Mouse (Mus musculus) MEL (cell line): ENCODE measurements around the gene Grap.

Experiments used
- CHD2 ChIP-seq: IDR thresholded peaks from 2 replicates; pipeline ENCODE4 v1.6.1; 2011; ENCODE audit warnings: low read length, improper control_type of control experiment
- CTCF ChIP-seq, 3 experiments: IDR thresholded peaks in 2 of 3; conservative IDR thresholded peaks in 1 of 3; 2 replicates each; pipeline ENCODE4 v1.5.1; 2011 to 2012; ENCODE audit warnings: low read length in 3 of 3, low read depth in 2 of 3, mild to moderate bottlenecking in 2 of 3, improper control_type of control experiment in 1 of 3, inconsistent platforms in 1 of 3, mixed read lengths in 1 of 3, moderate library complexity in 1 of 3; ENCODE audit not compliant: control insufficient read depth in 1 of 3, insufficient read depth in 1 of 3, poor library complexity in 1 of 3, severe bottlenecking in 1 of 3
- E2F4 ChIP-seq: IDR thresholded peaks from 2 replicates; pipeline ENCODE4 v1.6.1; 2011; ENCODE audit warnings: low read depth, low read length, improper control_type of control experiment, borderline replicate concordance
- ELF1 ChIP-seq: IDR thresholded peaks from 2 replicates; pipeline ENCODE4 v1.6.1; 2014; ENCODE audit warnings: low read depth, mild to moderate bottlenecking, inconsistent platforms, low read length, improper control_type of control experiment, moderate library complexity
- EP300 ChIP-seq, 2 experiments: IDR thresholded peaks; 2 replicates each; pipeline ENCODE4 v1.6.1; 2011; ENCODE audit warnings: improper control_type of control experiment in 2 of 2, low read length in 2 of 2, low read depth in 1 of 2, mild to moderate bottlenecking in 1 of 2
- ETS1 ChIP-seq: IDR thresholded peaks from 2 replicates; pipeline ENCODE4 v1.6.1; 2012; ENCODE audit warnings: low read depth, mild to moderate bottlenecking, inconsistent platforms, low read length, improper control_type of control experiment, moderate library complexity
- GATA1 ChIP-seq: IDR thresholded peaks from 2 replicates; pipeline ENCODE4 v1.6.1; 2011; ENCODE audit warnings: low read depth, low read length, improper control_type of control experiment
- POLR2A ChIP-seq, 2 experiments: IDR thresholded peaks; 2 replicates each; pipeline ENCODE4 v1.6.1; 2011 to 2012; ENCODE audit warnings: low read length in 2 of 2, mild to moderate bottlenecking in 2 of 2, control low read depth in 1 of 2, improper control_type of control experiment in 1 of 2, low read depth in 1 of 2, moderate library complexity in 1 of 2; ENCODE audit not compliant: control insufficient read depth in 1 of 2, insufficient read depth in 1 of 2, poor library complexity in 1 of 2
- SMC3 ChIP-seq: IDR thresholded peaks from 2 replicates; pipeline ENCODE4 v1.6.1; 2011; ENCODE audit warnings: low read depth, low read length, improper control_type of control experiment
- TCF12 ChIP-seq: IDR thresholded peaks from 2 replicates; pipeline ENCODE4 v1.6.1; 2014; ENCODE audit warnings: low read depth, mild to moderate bottlenecking, inconsistent platforms, low read length, improper control_type of control experiment, moderate library complexity
- USF2 ChIP-seq, 2 experiments: IDR thresholded peaks; 2 replicates each; pipeline ENCODE4 v1.6.1; 2011 to 2012; ENCODE audit warnings: improper control_type of control experiment in 2 of 2, low read length in 2 of 2, borderline replicate concordance in 1 of 2, inconsistent platforms in 1 of 2, low read depth in 1 of 2, mild to moderate bottlenecking in 1 of 2; ENCODE audit not compliant: insufficient read depth in 1 of 2
- ZC3H11A ChIP-seq: IDR thresholded peaks from 2 replicates; pipeline ENCODE4 v1.6.1; 2012; ENCODE audit warnings: low read depth, mild to moderate bottlenecking, inconsistent platforms, low read length, improper control_type of control experiment
- ZKSCAN1 ChIP-seq: IDR thresholded peaks from 2 replicates; pipeline ENCODE4 v1.6.1; 2012; ENCODE audit warnings: low read depth, mild to moderate bottlenecking, inconsistent platforms, low read length, improper control_type of control experiment, moderate library complexity

DNA sequence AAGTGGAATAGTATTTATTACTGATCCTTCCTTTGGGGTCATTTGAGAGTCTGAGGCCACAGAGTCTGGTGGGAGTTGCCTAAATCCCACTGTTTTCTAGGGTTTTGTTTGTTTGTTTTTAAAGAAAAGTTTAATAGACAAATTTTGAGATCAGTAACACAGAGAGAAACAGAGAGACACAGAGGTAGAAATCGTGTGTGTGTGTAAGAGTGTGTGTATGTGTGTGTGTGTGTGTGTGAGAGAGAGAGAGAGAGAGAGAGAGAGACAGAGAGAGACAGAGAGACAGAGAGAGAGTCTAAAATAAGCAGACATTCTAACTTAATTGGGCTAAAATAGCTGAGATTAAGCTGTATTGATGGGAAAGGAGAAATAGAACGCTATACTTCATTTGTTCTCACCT, 503 bp downstream of the Grap start:
- TF ChIP-seq EP300 (IDR thresholded peaks at IDR 0.05; ENCODE audit: low read depth in 1 of 2, low read length in 2 of 2) (no peak), CTCF (IDR thresholded peaks at IDR 0.05 in 2 of 3, conservative IDR thresholded peaks at IDR 0.05 in 1 of 3; ENCODE audit: control insufficient read depth in 1 of 3, insufficient read depth in 1 of 3, low read depth in 2 of 3, low read length in 3 of 3, poor library complexity in 1 of 3, severe bottlenecking in 1 of 3) (no peak), USF2 (IDR thresholded peaks at IDR 0.05; ENCODE audit: borderline replicate concordance in 1 of 2, insufficient read depth in 1 of 2, low read depth in 1 of 2, low read length in 2 of 2) (no peak), CHD2 (no peak), TCF12 (no peak), POLR2A (IDR thresholded peaks at IDR 0.05; ENCODE audit: control insufficient read depth in 1 of 2, insufficient read depth in 1 of 2, low read depth in 1 of 2, low read length in 2 of 2, poor library complexity in 1 of 2) (no peak), ZC3H11A (no peak), E2F4 (no peak), ZKSCAN1 (no peak), GATA1 (no peak), ELF1 (no peak), SMC3 (no peak), ETS1 (no peak)
